Mouse (Mus musculus): Measurements from ENCODE around the gene Tnni2. TPM values are rescaled to one million over a fixed set of nuclear protein-coding genes. Genes with fewer than 3 reads are reported as not detected.
"Not testable (repeated sequence)": the region's sequence is repeated elsewhere in the genome, so short reads cannot be mapped to it uniquely, and the experiment has no call there.

Gene Tnni2
- polyA plus RNA-seq (2015; fragmentation: Nextera tagmentation; extraction: Ambion mirVana), result 0.73 and 0.93 TPM in 2 replicates

DNA sequence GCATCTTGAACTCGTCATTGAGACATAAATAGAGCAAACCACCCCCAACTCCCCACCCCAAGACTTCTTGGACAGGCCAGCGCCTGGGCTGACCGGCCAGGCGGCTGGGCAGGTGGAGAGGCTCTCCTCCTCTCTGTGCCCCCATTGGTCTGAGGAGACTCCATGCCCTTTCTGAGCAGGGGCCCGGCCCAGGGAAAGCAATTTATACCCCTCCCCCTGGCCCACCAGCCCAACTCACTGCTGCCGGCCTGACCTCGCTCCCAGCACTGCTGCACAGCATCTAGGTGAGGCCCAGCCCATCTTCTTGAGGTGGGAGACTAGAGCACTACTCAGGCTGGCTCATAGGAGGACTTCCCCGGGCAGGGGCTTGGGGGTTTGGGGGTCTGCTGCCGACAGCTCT is at the start of gene Tnni2:
Gene Tnni2, plus strand, starts transcription at position 224 of the 400 bp plus-strand sequence.
- H3K9me3 ChIP-seq, result no peaks in the 10 kb centered on the region
- no peak within 1 kb of the TSS for H3K4me2 ChIP-seq (replicated peaks)
- H3K9ac ChIP-seq (replicated peaks), result no peak within 1 kb of the TSS
- 87% methylated on average over 9 of the region's 9 CpGs for WGBS
- ATAC-seq (replicated peaks), result no peak
- H3K27ac ChIP-seq (replicated peaks), result no peak within 1 kb of the TSS
- H3K36me3 ChIP-seq, result no peaks in the 10 kb centered on the region
- H3K27me3 ChIP-seq, result no peaks in the 10 kb centered on the region
- H3K4me1 ChIP-seq, result no peaks in the 10 kb centered on the region
- H3K4me3 ChIP-seq, result no peak within 1 kb of the TSS

DNA sequence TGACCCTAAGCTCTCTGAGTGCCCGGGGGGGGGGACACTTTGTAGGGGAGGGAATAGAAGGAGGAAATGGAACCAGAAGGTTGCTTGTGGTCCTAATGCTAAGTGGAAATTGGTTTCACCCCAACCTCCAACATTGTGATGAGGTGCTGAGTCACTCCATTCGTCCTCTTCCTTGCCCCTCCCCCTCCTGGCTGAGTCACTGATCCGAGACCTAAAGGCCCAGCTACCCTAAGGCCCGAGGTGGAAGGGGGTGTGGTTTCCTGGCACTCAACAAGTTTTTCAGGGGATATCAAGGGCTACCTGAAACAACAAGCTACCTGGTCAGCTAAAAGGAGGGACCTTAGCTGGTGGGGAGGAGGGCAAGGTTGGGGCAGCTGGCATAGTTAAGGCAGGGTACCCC is 48.4 kb upstream of the Tnni2 start:
- Histone ChIP-seq H3K36me3 (no peaks in the 10 kb centered on the region), H3K4me2 (replicated peaks) (no peak overlapping the region), H3K9ac (replicated peaks) (no peak overlapping the region), H3K27me3 (no peaks in the 10 kb centered on the region), H3K4me1 (0 out of 2 replicates have a peak, but pooled peaks cover 2% of the 10 kb centered on the region), H3K9me3 (no peaks in the 10 kb centered on the region), H3K27ac (replicated peaks) (no peak overlapping the region), H3K4me3 (no peak overlapping the region)
- no peak for ATAC-seq (replicated peaks)
- 28% methylated on average over 4 of the region's 4 CpGs for WGBS

DNA sequence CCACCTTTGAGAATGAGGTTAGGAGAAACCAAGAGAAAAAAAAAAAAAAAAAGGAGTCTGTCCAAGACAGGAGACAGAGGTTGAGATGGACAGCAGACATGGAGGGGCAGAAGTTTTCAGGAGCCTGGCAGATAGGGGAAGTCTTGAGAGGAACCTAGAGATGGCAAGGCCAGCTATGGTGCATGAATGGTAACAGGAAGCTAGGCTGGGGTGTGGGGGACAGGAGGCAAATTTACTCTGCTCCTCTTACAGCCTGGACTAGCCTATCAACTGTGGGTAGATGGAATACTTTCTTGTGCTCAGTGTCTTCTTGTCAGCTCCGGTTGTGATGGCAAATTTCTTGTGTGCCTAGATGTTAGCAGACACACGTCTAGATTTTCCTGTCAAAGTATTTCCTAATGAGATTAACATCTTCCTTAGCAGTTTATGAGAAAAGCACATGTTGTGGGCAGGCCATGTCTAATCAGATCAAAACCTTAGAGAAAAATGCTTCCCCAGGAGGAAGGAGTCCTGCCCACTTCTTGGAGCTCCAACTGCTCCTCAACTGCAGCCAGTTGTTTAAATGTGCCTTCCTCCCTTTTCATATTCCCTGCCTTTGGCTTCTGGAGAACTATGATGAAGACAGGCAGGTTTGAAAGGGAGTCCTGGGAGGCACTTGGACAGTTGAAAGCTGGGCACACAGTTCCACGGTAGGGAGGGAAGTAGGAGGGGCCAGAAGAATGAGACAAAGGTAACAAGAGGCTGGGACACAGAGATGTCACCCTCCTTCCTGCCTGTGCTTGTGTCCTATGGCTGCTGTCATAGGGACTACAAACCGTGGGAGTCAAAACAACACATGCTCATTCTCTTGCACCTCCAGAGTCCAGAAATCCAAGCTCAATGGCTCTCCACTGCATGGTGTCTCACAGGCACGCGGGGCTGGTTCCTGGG is 47.1 kb upstream of the Tnni2 start:
- no peaks in the 10 kb centered on the region for H3K36me3 ChIP-seq
- no peak overlapping the region for H3K27ac ChIP-seq (replicated peaks)
- H3K4me3 ChIP-seq, result no peak overlapping the region
- H3K27me3 ChIP-seq, result no peaks in the 10 kb centered on the region
- no peak overlapping the region for H3K9ac ChIP-seq (replicated peaks)
- H3K4me1 ChIP-seq, result no peaks in the 10 kb centered on the region
- no peak for ATAC-seq (replicated peaks)
- H3K9me3 ChIP-seq, result no peaks in the 10 kb centered on the region
- WGBS, result 78% methylated on average over 6 of the region's 6 CpGs
- H3K4me2 ChIP-seq (replicated peaks), result no peak overlapping the region

DNA sequence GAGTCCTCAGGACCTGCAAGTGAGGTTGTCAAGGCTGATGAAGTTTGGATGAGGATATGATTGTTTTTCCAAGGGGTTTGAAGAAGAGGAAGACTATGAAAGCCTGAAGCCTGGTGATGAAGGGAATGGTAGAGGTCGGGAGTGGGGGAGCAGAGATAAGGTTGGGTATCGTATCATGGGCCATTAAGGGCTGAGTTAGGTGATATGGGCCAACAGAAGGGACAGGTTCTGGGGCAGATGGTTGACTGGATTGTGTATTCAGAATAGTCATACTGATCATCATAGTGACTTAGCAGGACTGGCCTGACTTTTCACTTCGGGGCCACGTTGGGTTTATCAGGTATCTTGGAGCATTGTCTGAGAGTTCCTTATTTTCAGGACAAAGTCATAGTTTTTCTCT is 46.1 kb upstream of the Tnni2 start:
- no peak overlapping the region for H3K4me3 ChIP-seq
- no peaks in the 10 kb centered on the region for H3K36me3 ChIP-seq
- WGBS, result 86% methylated on average over 4 of the region's 4 CpGs
- no peak overlapping the region for H3K27ac ChIP-seq (replicated peaks)
- no peak for ATAC-seq (replicated peaks)
- no peak overlapping the region for H3K4me2 ChIP-seq (replicated peaks)
- no peaks in the 10 kb centered on the region for H3K4me1 ChIP-seq
- H3K9me3 ChIP-seq, result no peaks in the 10 kb centered on the region
- no peaks in the 10 kb centered on the region for H3K27me3 ChIP-seq
- no peak overlapping the region for H3K9ac ChIP-seq (replicated peaks)

DNA sequence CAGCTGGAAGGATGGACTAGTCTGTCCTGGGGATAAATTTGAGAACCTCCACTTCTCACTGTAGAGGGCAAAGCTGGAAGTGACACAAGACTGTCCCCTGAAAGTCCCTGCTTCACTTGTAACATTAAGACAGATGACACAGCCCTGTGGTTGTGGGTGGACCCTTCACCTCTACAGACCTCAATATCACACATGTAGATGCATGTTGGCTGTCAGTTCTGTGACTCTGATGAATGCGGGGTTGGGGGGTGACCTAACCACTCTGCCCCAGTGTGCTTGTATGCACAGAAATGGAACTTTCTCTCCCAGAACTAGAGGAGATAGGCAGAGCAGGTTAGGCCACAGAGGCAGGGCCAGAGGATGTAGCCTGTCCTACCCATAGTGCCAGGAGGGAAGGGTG is 45.0 kb upstream of the Tnni2 start:
- Histone ChIP-seq H3K4me3 (no peak overlapping the region), H3K27me3 (no peaks in the 10 kb centered on the region), H3K9me3 (no peaks in the 10 kb centered on the region), H3K27ac (replicated peaks) (no peak overlapping the region), H3K4me1 (no peaks in the 10 kb centered on the region), H3K9ac (replicated peaks) (no peak overlapping the region), H3K4me2 (replicated peaks) (no peak overlapping the region), H3K36me3 (no peaks in the 10 kb centered on the region)
- WGBS, result 87% methylated on average over 1 of the region's 1 CpGs
- no peak for ATAC-seq (replicated peaks)

DNA sequence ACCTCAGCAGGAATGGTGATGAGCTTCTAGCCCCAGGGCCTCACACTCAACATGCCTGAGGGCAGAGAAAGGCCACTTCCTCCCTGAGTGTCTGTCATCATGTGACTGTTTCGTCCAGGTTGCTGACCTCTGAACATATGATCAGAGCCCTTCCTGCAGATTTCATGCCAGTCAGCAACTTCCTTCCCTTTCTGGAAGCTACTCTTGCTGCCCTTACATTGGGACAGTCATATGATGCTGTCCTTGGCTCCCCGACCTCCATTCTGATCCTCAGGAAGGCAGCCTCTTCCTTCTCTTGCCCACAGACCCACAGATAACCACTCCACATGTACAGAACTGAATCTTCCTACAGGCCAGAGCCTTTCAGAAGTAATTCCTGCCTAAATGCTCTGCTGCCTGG is 43.6 kb upstream of the Tnni2 start:
- Histone ChIP-seq H3K27ac (replicated peaks) (no peak overlapping the region), H3K36me3 (no peaks in the 10 kb centered on the region), H3K4me1 (no peaks in the 10 kb centered on the region), H3K4me3 (no peak overlapping the region), H3K27me3 (no peaks in the 10 kb centered on the region), H3K9me3 (no peaks in the 10 kb centered on the region), H3K9ac (replicated peaks) (no peak overlapping the region), H3K4me2 (replicated peaks) (no peak overlapping the region)
- 61% methylated on average over 2 of the region's 2 CpGs for WGBS
- ATAC-seq (replicated peaks), result no peak

DNA sequence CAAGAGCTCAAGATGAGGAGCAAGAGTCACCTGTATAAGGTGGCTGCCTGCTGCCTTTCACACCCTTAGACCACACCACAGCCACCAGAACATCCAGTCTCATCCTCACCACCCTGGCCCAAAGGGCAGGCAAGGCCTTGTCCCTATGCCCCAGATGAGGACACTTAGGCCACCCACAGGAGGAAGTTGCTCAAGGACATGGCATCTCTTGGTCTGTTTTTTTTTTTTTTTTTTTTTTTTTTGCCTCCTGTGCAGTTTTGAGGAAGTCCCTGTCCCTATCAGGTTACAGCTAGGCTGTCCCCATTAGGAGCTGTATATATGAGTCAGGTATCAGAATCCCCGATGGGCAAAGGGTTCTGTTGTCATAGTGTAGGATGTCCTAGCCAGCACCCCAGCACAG is 42.4 kb upstream of the Tnni2 start:
- no peaks in the 10 kb centered on the region for H3K9me3 ChIP-seq
- no peaks in the 10 kb centered on the region for H3K36me3 ChIP-seq
- WGBS, result 79% methylated on average over 1 of the region's 1 CpGs
- no peak overlapping the region for H3K4me2 ChIP-seq (replicated peaks)
- no peak for ATAC-seq (replicated peaks)
- no peak overlapping the region for H3K9ac ChIP-seq (replicated peaks)
- H3K27ac ChIP-seq (replicated peaks), result no peak overlapping the region
- H3K4me3 ChIP-seq, result no peak overlapping the region
- H3K27me3 ChIP-seq, result no peaks in the 10 kb centered on the region
- no peaks in the 10 kb centered on the region for H3K4me1 ChIP-seq

DNA sequence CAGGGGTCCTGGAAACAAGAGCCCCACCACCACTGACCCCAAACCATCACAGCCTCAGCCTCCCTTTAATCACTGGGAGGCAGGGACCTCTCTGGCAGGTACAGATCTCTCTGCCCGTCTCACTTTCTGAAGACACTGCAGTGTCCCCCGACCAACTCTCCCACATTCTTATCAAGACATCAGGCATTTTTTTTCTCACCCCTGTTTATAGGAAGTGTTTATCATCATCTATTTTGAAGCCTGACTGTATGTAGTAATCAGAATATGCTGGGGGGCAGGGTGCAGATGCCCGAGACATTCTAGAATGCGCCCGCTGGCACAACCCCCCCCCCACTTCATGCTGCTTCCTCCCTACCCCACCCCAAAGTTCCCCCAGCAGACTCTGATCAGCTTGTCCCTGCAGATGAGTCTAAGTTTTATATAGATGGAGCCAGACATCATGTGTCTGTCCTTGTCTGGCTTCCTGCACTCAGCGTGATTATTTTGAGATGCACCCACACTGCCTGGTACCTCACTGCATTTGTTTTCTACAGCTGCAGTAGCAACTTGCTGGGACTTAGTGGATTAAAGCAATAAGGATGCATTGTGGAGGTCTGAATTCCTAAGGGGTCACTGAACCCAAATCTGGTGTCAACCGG is 41.4 kb upstream of the Tnni2 start:
- H3K27ac ChIP-seq (replicated peaks), result no peak overlapping the region
- H3K9me3 ChIP-seq, result no peaks in the 10 kb centered on the region
- H3K4me2 ChIP-seq (replicated peaks), result no peak overlapping the region
- H3K36me3 ChIP-seq, result no peaks in the 10 kb centered on the region
- no peak overlapping the region for H3K4me3 ChIP-seq
- no peaks in the 10 kb centered on the region for H3K4me1 ChIP-seq
- H3K9ac ChIP-seq (replicated peaks), result no peak overlapping the region
- H3K27me3 ChIP-seq, result no peaks in the 10 kb centered on the region
- no peak for ATAC-seq (replicated peaks)
- 47% methylated on average over 7 of the region's 7 CpGs for WGBS

DNA sequence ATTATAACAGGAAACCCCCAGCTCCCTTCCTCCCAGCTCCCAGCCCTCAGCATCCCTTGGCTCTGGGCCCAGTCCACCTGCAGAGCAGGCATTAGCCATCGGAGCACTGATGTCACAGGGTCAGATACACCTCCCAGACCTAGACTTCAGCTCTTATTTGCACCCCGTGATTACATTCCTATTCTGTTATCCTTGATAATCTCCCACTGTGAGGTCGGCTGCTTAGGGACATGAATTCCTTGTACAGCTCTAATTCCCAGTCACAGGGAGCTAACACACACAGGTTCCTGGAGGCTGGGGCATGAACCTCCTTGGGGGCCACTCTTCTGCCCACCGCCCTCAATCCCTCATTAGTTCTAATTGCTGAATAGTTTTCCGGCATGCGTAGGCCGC is 40.9 kb upstream of the Tnni2 start:
- Histone ChIP-seq H3K9me3 (no peaks in the 10 kb centered on the region), H3K36me3 (no peaks in the 10 kb centered on the region), H3K27ac (replicated peaks) (no peak overlapping the region), H3K4me3 (no peak overlapping the region), H3K27me3 (no peaks in the 10 kb centered on the region), H3K4me1 (no peaks in the 10 kb centered on the region), H3K9ac (replicated peaks) (no peak overlapping the region), H3K4me2 (replicated peaks) (no peak overlapping the region)
- WGBS, result 6% methylated on average over 7 of the region's 7 CpGs
- no peak for ATAC-seq (replicated peaks)

DNA sequence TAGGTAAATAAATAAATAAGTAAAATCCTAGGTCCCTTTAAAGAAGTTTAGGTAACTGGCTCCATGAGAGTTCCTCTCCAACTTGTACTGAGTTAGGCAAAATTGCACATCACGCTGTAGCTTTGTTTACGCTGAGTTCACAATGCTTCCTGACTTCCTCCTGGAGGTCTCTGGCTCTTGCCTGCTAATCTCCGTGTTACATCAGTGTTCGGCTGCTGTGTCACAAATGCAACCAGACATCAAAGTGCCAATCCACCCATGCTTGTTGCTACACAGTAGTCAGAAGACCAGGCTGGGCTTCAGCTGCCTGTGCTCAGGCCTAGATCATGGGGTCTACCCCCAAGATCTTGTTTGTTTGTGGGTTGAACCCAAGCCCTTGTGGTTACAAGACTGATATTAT is 38.0 kb upstream of the Tnni2 start:
- H3K4me2 ChIP-seq (replicated peaks), result no peak overlapping the region
- H3K4me3 ChIP-seq, result no peak overlapping the region
- WGBS, result 81% methylated on average over 4 of the region's 4 CpGs
- no peaks in the 10 kb centered on the region for H3K4me1 ChIP-seq
- H3K27me3 ChIP-seq, result no peaks in the 10 kb centered on the region
- no peaks in the 10 kb centered on the region for H3K36me3 ChIP-seq
- H3K9ac ChIP-seq (replicated peaks), result no peak overlapping the region
- H3K9me3 ChIP-seq, result no peaks in the 10 kb centered on the region
- H3K27ac ChIP-seq (replicated peaks), result no peak overlapping the region
- ATAC-seq (replicated peaks), result no peak

DNA sequence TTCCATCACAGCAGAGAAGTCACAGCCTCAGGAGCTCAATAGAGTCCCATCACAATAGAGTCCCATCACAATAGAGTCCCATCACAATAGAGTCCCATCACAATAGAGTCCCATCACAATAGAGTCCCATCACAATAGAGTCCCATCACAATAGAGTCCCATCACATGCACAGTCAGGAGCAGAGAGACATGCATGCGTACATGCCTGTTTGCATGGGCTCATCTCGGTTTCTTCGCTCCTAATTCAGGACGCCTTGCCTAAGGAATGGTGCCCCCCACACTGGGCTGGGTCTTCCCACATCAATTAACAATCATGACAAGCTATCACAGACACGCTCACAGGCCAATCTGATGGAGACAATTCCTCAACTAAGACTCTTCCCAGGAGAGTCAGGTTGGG is 36.5 kb upstream of the Tnni2 start:
- WGBS, result 86% methylated on average over 5 of the region's 5 CpGs
- not testable (repeated sequence) for H3K4me1 ChIP-seq; H3K9me3 ChIP-seq; H3K27me3 ChIP-seq; H3K9ac ChIP-seq (replicated peaks); H3K4me3 ChIP-seq; H3K4me2 ChIP-seq (replicated peaks); H3K36me3 ChIP-seq; H3K27ac ChIP-seq (replicated peaks); ATAC-seq (replicated peaks)

DNA sequence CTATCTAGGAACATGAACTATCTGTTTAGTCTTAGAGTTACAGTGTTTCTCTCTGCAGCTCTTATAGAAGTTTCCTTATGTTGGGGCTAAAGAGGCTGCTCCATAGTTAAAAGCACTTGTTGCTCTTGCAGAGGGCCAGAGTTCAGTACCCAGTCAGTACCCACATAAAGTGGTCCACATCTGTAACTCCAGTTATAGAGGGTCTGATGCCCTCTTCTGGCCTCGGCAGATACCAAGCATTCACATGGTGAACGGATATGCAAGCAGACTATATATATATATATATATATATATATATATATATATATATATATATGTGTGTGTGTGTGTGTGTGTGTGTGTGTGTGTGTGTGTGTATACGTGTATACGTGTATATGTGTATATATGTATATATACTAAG is 33.7 kb upstream of the Tnni2 start:
- H3K4me3 ChIP-seq, result no peak overlapping the region
- H3K9me3 ChIP-seq, result no peaks in the 10 kb centered on the region
- no peaks in the 10 kb centered on the region for H3K36me3 ChIP-seq
- H3K9ac ChIP-seq (replicated peaks), result no peak overlapping the region
- H3K27ac ChIP-seq (replicated peaks), result no peak overlapping the region
- no peaks in the 10 kb centered on the region for H3K27me3 ChIP-seq
- ATAC-seq (replicated peaks), result no peak
- 74% methylated on average over 4 of the region's 4 CpGs for WGBS
- H3K4me2 ChIP-seq (replicated peaks), result no peak overlapping the region
- no peaks in the 10 kb centered on the region for H3K4me1 ChIP-seq

Data from forebrain, embryonic 15.5 days (tissue).